Mouse (Mus musculus): ENCODE measurements around the gene Wtap. TPM values are rescaled to one million over a fixed set of nuclear protein-coding genes. Genes with fewer than 3 reads are reported as not detected.
A peak's percentile ranks its signal among the peaks of the same experiment; 100 is the strongest.
"Not testable (repeated sequence)": the region's sequence is repeated elsewhere in the genome, so short reads cannot be mapped to it uniquely, and the experiment has no call there.

Wtap gene
- polyA plus RNA-seq, 1 experiment from 2014 or later: 146 TPM

DNA sequence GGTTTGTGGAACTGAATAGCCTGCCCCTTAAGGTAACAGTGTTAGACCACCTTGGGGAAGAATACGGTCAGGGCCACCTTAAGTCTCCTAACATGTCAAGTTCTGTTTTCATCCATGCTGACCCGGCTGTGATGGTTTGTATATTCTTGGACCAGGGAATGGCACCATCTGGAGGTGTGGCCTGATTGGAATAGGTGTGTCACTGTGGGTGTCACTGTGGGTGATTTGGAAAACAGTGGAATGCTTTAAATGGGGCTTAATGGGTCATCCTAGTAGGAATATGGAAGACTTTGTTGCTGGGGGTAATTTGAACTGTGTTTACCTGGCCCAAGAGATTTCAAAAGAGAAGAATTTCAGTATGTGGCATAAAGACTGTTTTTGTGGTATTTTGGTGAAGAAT lies 10.5 kb upstream of the Wtap start:
- not testable (repeated sequence) for H3K27me3 ChIP-seq (ENCODE audit: control insufficient read depth, insufficient read depth, low read length); H3K4me1 ChIP-seq (ENCODE audit: control insufficient read depth, insufficient read depth, low read length); H3K4me2 ChIP-seq (replicated peaks; ENCODE audit: low read depth, low read length); H3K9ac ChIP-seq (replicated peaks; ENCODE audit: low read depth, low read length); H3K36me3 ChIP-seq (ENCODE audit: control insufficient read depth, insufficient read depth, low read length); H3K9me3 ChIP-seq (ENCODE audit: control insufficient read depth, low read depth, low read length); H3K4me3 ChIP-seq (ENCODE audit: low read depth, low read length); ATAC-seq (ENCODE audit: insufficient number of reproducible peaks, insufficient read depth, low FRiP score, low read depth); H3K27ac ChIP-seq (ENCODE audit: low read length)
- 68% methylated on average over 2 of the region's 2 CpGs for WGBS

DNA sequence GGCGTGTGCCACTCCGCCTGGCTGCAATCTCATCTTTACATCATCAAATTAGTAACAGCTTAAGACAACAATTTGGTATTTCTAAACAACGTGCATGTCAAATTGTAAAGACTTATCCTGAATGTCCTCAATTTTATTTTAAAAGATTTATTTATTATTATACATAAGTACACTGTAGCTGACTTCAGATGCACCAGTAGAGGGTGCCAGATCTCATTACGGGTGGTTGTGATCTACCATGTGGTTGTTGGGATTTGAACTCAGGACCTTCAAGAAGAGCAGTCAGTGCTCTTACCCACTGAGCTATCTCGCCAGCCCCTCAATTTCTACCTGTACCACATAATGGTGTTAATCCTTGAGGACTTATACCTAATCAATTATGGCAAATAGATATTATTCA lies 8.3 kb upstream of the Wtap start:
- not testable (repeated sequence) for H3K4me1 ChIP-seq (ENCODE audit: control insufficient read depth, insufficient read depth, low read length); H3K36me3 ChIP-seq (ENCODE audit: control insufficient read depth, insufficient read depth, low read length); H3K4me3 ChIP-seq (ENCODE audit: low read depth, low read length); H3K9ac ChIP-seq (replicated peaks; ENCODE audit: low read depth, low read length); ATAC-seq (ENCODE audit: insufficient number of reproducible peaks, insufficient read depth, low FRiP score, low read depth); H3K4me2 ChIP-seq (replicated peaks; ENCODE audit: low read depth, low read length); H3K9me3 ChIP-seq (ENCODE audit: control insufficient read depth, low read depth, low read length); H3K27me3 ChIP-seq (ENCODE audit: control insufficient read depth, insufficient read depth, low read length); H3K27ac ChIP-seq (ENCODE audit: low read length)
- 94% methylated on average over 5 of the region's 5 CpGs for WGBS

DNA sequence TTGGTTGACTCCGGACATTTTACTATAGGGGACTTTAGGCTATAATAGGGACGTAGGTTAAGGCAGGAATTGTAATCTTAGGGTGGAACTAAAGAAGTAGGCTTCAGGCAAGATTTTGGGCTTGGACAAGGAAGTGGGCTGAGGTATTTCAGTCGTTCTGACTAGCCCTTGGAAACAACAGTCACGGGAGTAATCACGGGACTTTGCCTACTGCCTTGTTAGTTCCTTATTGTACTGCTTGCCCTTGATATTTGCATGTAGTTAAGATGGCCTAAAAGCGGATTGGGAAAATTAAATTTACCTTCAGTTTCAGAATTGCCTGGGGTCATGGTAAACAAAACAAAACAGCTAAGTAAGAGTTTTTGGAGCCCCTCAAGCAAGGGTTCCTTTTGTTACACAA lies 5.1 kb upstream of the Wtap start:
- Histone ChIP-seq H3K9ac (replicated peaks; ENCODE audit: low read depth, low read length) (no peak overlapping the region), H3K27me3 (ENCODE audit: control insufficient read depth, insufficient read depth, low read length) (no peaks in the 10 kb centered on the region), H3K27ac (ENCODE audit: low read length) (no peak overlapping the region), H3K4me1 (ENCODE audit: control insufficient read depth, insufficient read depth, low read length) (peaks cover 3% of the 10 kb centered on the region; the same call in 1 of the 2 replicates), H3K4me3 (ENCODE audit: low read depth, low read length) (no peak overlapping the region), H3K36me3 (ENCODE audit: control insufficient read depth, insufficient read depth, low read length) (no peaks in the 10 kb centered on the region), H3K4me2 (replicated peaks; ENCODE audit: low read depth, low read length) (no peak overlapping the region), H3K9me3 (ENCODE audit: control insufficient read depth, low read depth, low read length) (no peaks in the 10 kb centered on the region)
- 77% methylated on average over 6 of the region's 6 CpGs for WGBS
- ATAC-seq (ENCODE audit: insufficient number of reproducible peaks, insufficient read depth, low FRiP score, low read depth): no peak

DNA sequence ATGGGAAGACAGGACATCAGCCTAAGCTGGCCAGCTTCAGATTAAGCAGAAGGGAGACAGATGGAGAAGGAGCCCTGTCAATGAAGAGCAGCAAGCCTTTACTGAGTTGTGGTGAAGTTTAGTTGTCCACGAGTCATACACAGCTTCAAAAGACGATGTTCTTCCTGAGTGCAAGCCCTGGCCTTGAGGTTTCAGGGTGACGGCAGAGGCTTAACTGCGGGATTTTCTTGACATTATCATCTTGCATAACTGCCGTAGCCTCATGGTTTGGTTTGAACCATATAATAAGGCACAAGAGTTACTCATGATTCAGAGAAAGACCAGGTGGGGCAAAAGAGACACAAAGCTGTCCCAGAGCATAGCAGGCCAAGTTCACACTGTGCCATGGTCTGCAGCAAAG lies 3.9 kb upstream of the Wtap start:
- WGBS: 87% methylated on average over 5 of the region's 5 CpGs
- Histone ChIP-seq H3K4me3 (ENCODE audit: low read depth, low read length) (no peak overlapping the region), H3K27me3 (ENCODE audit: control insufficient read depth, insufficient read depth, low read length) (no peaks in the 10 kb centered on the region), H3K4me1 (ENCODE audit: control insufficient read depth, insufficient read depth, low read length) (peaks cover 3% of the 10 kb centered on the region; the same call in 1 of the 2 replicates), H3K4me2 (replicated peaks; ENCODE audit: low read depth, low read length) (no peak overlapping the region), H3K9ac (replicated peaks; ENCODE audit: low read depth, low read length) (no peak overlapping the region), H3K36me3 (ENCODE audit: control insufficient read depth, insufficient read depth, low read length) (no peaks in the 10 kb centered on the region), H3K9me3 (ENCODE audit: control insufficient read depth, low read depth, low read length) (no peaks in the 10 kb centered on the region), H3K27ac (ENCODE audit: low read length) (no peak overlapping the region)
- ATAC-seq (ENCODE audit: insufficient number of reproducible peaks, insufficient read depth, low FRiP score, low read depth): no peak

DNA sequence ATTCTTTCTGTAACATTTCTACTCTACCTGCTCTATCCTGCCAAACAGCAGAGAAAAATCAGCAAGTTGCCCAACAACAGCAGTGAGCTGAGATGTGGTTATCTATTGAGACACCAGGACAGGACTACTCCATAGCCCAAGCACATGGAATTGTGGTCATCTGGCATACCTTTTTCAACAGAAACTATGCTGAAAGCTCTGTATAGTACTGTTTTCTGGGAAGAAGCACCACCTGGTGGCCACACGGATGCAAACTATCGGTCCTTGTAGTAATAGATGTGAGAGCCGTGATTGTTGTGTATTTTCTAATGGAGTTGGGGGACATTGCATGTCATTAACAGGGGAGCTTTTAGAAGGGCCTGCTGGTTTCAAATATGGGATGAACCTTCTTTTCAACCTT lies 2.4 kb upstream of the Wtap start:
- no peaks in the 10 kb centered on the region for H3K27me3 ChIP-seq (ENCODE audit: control insufficient read depth, insufficient read depth, low read length)
- no peak overlapping the region for H3K27ac ChIP-seq (ENCODE audit: low read length)
- WGBS: 20% methylated on average over 3 of the region's 3 CpGs
- no peaks in the 10 kb centered on the region for H3K9me3 ChIP-seq (ENCODE audit: control insufficient read depth, low read depth, low read length)
- no peak overlapping the region for H3K4me3 ChIP-seq (ENCODE audit: low read depth, low read length)
- H3K4me1 ChIP-seq (ENCODE audit: control insufficient read depth, insufficient read depth, low read length): peaks cover 3% of the 10 kb centered on the region; the same call in 1 of the 2 replicates
- H3K36me3 ChIP-seq (ENCODE audit: control insufficient read depth, insufficient read depth, low read length): no peaks in the 10 kb centered on the region
- H3K9ac ChIP-seq (replicated peaks; ENCODE audit: low read depth, low read length): no peak overlapping the region
- no peak overlapping the region for H3K4me2 ChIP-seq (replicated peaks; ENCODE audit: low read depth, low read length)
- no peak for ATAC-seq (ENCODE audit: insufficient number of reproducible peaks, insufficient read depth, low FRiP score, low read depth)

DNA sequence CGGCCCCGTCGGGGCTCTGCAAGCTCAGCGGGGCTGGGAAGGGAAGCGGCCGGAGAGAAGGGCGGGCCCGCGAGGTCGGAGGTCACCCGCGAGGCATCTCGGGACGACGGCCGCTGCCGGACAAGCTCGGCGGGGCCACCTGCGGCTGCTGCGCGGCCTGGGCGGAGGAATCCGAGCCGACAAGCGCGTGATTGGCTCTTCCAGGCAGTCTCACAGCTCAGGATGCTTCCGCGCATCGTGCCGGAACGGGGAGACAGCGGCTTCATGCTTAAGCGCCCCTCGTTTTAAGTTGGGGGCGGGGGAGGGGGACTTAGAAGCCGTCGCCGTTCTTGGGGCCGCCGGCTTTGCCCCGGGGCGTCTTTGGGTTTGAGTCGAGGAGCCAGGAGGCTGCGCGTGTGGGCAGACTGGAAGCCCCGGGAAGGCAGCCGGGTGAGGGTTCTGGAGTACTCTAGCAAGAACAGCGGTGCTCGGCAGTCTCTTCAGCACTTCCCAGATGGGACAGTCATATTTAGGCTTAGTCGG lies 1.4 kb downstream of the Wtap start:
- peaks cover 3% of the 10 kb centered on the region; the same call in 1 of the 2 replicates for H3K36me3 ChIP-seq (ENCODE audit: control insufficient read depth, insufficient read depth, low read length)
- no peaks in the 10 kb centered on the region for H3K27me3 ChIP-seq (ENCODE audit: control insufficient read depth, insufficient read depth, low read length)
- 0% methylated on average over 51 of the region's 51 CpGs for WGBS
- H3K4me1 ChIP-seq (ENCODE audit: control insufficient read depth, insufficient read depth, low read length): peaks cover 7% of the 10 kb centered on the region
- peak; percentile 89 for ATAC-seq (ENCODE audit: insufficient number of reproducible peaks, insufficient read depth, low FRiP score, low read depth)
- H3K4me2 ChIP-seq (replicated peaks; ENCODE audit: low read depth, low read length): peak overlapping the region; percentile 55
- H3K9ac ChIP-seq (replicated peaks; ENCODE audit: low read depth, low read length): peak overlapping the region; percentile 98
- peak overlapping the region; percentile 100 for H3K27ac ChIP-seq (ENCODE audit: low read length)
- no peaks in the 10 kb centered on the region for H3K9me3 ChIP-seq (ENCODE audit: control insufficient read depth, low read depth, low read length)
- peak overlapping the region; percentile 99 for H3K4me3 ChIP-seq (ENCODE audit: low read depth, low read length)

DNA sequence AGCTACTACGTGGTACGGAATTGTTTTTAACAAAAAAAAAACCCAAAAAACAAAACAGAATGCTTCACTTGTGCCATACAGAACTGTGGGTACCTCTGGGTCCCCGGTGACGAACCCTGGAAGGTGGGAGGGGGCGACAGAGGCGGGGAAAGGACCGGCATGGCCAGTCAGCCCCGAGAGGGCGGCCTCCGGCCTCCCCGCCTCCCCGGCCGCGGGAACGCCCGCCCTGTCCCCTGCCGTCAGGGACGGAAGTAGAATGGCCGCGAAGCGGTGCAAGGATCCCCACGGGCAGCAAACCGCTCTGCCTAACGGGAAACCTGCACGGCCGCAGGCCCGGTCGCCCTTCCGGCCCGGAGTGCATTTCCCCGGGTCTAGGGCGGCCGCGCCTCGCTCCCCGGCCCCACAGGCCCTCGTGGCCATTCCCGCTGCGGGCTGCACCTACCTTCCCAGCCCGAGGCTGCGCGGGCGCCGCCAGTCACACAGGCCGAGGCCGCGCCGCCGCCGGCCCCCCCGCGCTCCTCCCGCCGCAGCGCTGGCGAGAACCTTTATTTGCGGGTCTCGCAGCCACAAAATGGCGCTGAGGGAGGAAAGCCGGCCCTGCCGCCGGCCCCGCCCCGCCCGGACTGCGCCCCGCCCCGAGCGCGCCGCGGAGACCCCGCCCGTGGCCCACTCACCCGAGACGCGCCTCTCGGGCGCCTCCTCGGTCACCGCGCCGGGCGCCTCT lies 2.2 kb downstream of the Wtap start:
- H3K27me3 ChIP-seq (ENCODE audit: control insufficient read depth, insufficient read depth, low read length): no peaks in the 10 kb centered on the region
- H3K4me2 ChIP-seq (replicated peaks; ENCODE audit: low read depth, low read length): peak overlapping the region; percentile 65
- no peaks in the 10 kb centered on the region for H3K9me3 ChIP-seq (ENCODE audit: control insufficient read depth, low read depth, low read length)
- 1% methylated on average over 77 of the region's 84 CpGs for WGBS
- peak overlapping the region; percentile 99 for H3K4me3 ChIP-seq (ENCODE audit: low read depth, low read length)
- H3K4me1 ChIP-seq (ENCODE audit: control insufficient read depth, insufficient read depth, low read length): peaks cover 7% of the 10 kb centered on the region
- peaks cover 3% of the 10 kb centered on the region; the same call in 1 of the 2 replicates for H3K36me3 ChIP-seq (ENCODE audit: control insufficient read depth, insufficient read depth, low read length)
- H3K27ac ChIP-seq (ENCODE audit: low read length): peak overlapping the region; percentile 100
- H3K9ac ChIP-seq (replicated peaks; ENCODE audit: low read depth, low read length): peak overlapping the region; percentile 98
- peak; percentile 93 for ATAC-seq (ENCODE audit: insufficient number of reproducible peaks, insufficient read depth, low FRiP score, low read depth)

DNA sequence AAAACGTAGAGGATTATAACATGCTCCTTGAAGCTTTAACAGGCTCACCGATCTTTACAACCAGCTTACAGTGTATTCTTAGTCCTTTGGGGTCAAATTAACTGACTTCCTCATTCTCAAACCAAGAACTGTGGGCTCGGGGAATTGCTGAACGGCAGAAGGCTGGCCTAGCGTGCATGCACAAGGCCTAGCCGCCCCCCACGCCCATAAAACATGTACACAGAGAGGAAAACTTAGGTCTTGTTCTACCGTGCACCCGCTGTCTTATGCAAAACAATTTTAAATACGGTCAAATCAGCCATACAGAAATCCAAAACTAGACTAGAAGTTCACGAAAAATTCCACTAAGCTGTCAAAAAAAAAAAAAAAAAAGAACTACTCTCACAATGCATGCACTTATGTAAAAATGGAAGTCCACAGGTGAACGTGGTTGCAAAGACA lies 2.8 kb downstream of the Wtap start:
- H3K4me1 ChIP-seq (ENCODE audit: control insufficient read depth, insufficient read depth, low read length): peaks cover 5% of the 10 kb centered on the region
- H3K36me3 ChIP-seq (ENCODE audit: control insufficient read depth, insufficient read depth, low read length): peaks cover 3% of the 10 kb centered on the region; the same call in 1 of the 2 replicates
- peak overlapping the region; percentile 98 for H3K9ac ChIP-seq (replicated peaks; ENCODE audit: low read depth, low read length)
- H3K4me3 ChIP-seq (ENCODE audit: low read depth, low read length): peak overlapping the region; percentile 99
- no peak for ATAC-seq (ENCODE audit: insufficient number of reproducible peaks, insufficient read depth, low FRiP score, low read depth)
- H3K27ac ChIP-seq (ENCODE audit: low read length): peak overlapping the region; percentile 100
- peak overlapping the region; percentile 65 for H3K4me2 ChIP-seq (replicated peaks; ENCODE audit: low read depth, low read length)
- no peaks in the 10 kb centered on the region for H3K9me3 ChIP-seq (ENCODE audit: control insufficient read depth, low read depth, low read length)
- no peaks in the 10 kb centered on the region for H3K27me3 ChIP-seq (ENCODE audit: control insufficient read depth, insufficient read depth, low read length)
- 2% methylated on average over 12 of the region's 12 CpGs for WGBS

Measured in stomach, embryonic 14.5 days (tissue).